ENCODE assay signal across 29 mouse cellular contexts in the genomic region with DNA sequence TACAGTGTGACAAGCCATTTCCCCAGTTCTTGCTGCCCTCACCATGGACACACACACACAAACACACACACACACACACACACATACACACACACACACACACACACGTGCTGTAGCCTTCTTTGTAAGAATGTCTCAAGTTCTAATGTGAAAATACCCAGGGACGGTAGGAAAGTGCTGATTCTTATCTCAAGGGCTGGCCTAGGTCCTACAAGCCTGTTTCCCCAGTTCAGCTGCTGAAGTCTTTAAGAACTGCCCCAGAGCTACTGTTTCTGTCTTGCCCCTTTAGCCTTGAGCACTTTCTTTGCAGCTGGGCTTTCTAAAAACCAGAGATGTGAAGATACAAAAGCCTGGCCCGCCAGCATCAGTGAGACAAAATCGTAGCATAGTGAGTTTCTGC.
A peak's percentile ranks its signal among the peaks of the same experiment; 100 is the strongest.
DNase-seq lines count a peak whose midpoint lies in the region; ATAC-seq and TF ChIP-seq lines count a peak whose summit lies in the region.
"Had no signal": no experiment of that assay in that cellular context is flagged by ENCODE, and none has a peak within 500 bp of the region (broad histone marks: within the 10 kb centered on the region; RNA-seq: fewer than 3 reads in every experiment).

No protein-coding gene starts in this region.

- no peaks in the 10 kb centered on the region for H3K4me1 ChIP-seq in lung, postnatal 0 days (ENCODE audit: insufficient read depth, low read depth, low read length)
- H3K4me1 ChIP-seq: embryonic facial prominence, embryonic 10.5 days; embryonic facial prominence, embryonic 15.5 days; forebrain, embryonic 13.5 days; heart, embryonic 10.5 days; heart, embryonic 15.5 days; hindbrain, embryonic 12.5 days; intestine, embryonic 15.5 days; liver, embryonic 15.5 days; midbrain, embryonic 10.5 days; midbrain, embryonic 15.5 days; neural tube, embryonic 15.5 days had no signal

- H3K27ac ChIP-seq in lung, postnatal 0 days (ENCODE audit: low read length), result no peak overlapping the region
- H3K27ac ChIP-seq: embryonic facial prominence, embryonic 10.5 days; embryonic facial prominence, embryonic 15.5 days; forebrain, embryonic 13.5 days; heart, embryonic 10.5 days; heart, embryonic 15.5 days; hindbrain, embryonic 12.5 days; hindbrain, postnatal 0 days; intestine, embryonic 15.5 days; kidney, postnatal 0 days; layer of hippocampus, adult 2 months; limb, embryonic 15.5 days; liver, embryonic 15.5 days; midbrain, embryonic 10.5 days; midbrain, embryonic 15.5 days; neural tube, embryonic 15.5 days had no signal

- TF ChIP-seq EP300 in lung, postnatal 0 days (IDR thresholded peaks at IDR 0.05), result no peak

- H3K4me2 ChIP-seq in lung, postnatal 0 days (replicated peaks; ENCODE audit: low read depth, low read length), result no peak overlapping the region
- H3K4me2 ChIP-seq: embryonic facial prominence, embryonic 15.5 days; forebrain, embryonic 13.5 days; heart, embryonic 15.5 days; hindbrain, embryonic 12.5 days; intestine, embryonic 15.5 days; limb, embryonic 15.5 days; liver, embryonic 15.5 days; lung, embryonic 14.5 days; midbrain, embryonic 15.5 days; neural tube, embryonic 15.5 days had no signal

- H3K9ac ChIP-seq in lung, postnatal 0 days (replicated peaks; ENCODE audit: low read depth), result no peak overlapping the region
- H3K9ac ChIP-seq: embryonic facial prominence, embryonic 15.5 days; forebrain, embryonic 13.5 days; heart, embryonic 15.5 days; hindbrain, embryonic 12.5 days; intestine, embryonic 15.5 days; limb, embryonic 15.5 days; liver, embryonic 15.5 days; lung, embryonic 14.5 days; midbrain, embryonic 15.5 days; neural tube, embryonic 15.5 days had no signal

- no peaks in the 10 kb centered on the region for H3K27me3 ChIP-seq in lung, postnatal 0 days (replicated peaks; ENCODE audit: insufficient read depth, low read length)
- H3K27me3 ChIP-seq: embryonic facial prominence, embryonic 15.5 days; forebrain, embryonic 13.5 days; heart, embryonic 15.5 days; hindbrain, embryonic 12.5 days; intestine, embryonic 15.5 days; limb, embryonic 15.5 days; liver, embryonic 15.5 days; midbrain, embryonic 15.5 days; neural tube, embryonic 15.5 days; Patski had no signal

- no peaks in the 10 kb centered on the region for H3K36me3 ChIP-seq in lung, postnatal 0 days (ENCODE audit: insufficient read depth, low read length)
- H3K36me3 ChIP-seq: embryonic facial prominence, embryonic 10.5 days; embryonic facial prominence, embryonic 15.5 days; heart, embryonic 10.5 days; heart, embryonic 15.5 days; hindbrain, embryonic 12.5 days; intestine, embryonic 15.5 days; limb, embryonic 15.5 days; liver, embryonic 15.5 days; midbrain, embryonic 10.5 days; midbrain, embryonic 15.5 days; neural tube, embryonic 15.5 days had no signal

- no peaks in the 10 kb centered on the region for H3K9me3 ChIP-seq in lung, postnatal 0 days (ENCODE audit: low read length)
- H3K9me3 ChIP-seq: embryonic facial prominence, embryonic 10.5 days; embryonic facial prominence, embryonic 15.5 days; forebrain, embryonic 13.5 days; heart, embryonic 10.5 days; heart, embryonic 15.5 days; hindbrain, embryonic 12.5 days; intestine, embryonic 15.5 days; limb, embryonic 15.5 days; liver, embryonic 15.5 days; midbrain, embryonic 10.5 days; midbrain, embryonic 15.5 days; neural tube, embryonic 15.5 days had no signal

- 46% methylated on average over 4 of the region's 4 CpGs for WGBS in lung, postnatal 0 days

- peak; percentile 46 for ATAC-seq in lung, postnatal 0 days
- ATAC-seq: forebrain, embryonic 13.5 days; hindbrain, postnatal 0 days; intestine, embryonic 15.5 days; midbrain, embryonic 15.5 days; Patski had no signal

- peak; percentile 7 for DNase-seq in adrenal gland, adult 2 months
- DNase-seq in adrenal gland, postnatal 36 days, result no peak
- DNase-seq in kidney, postnatal 25 days, result peak; percentile 7 to 36
- no peak for DNase-seq in kidney, postnatal 14 days
- peak; percentile 39 for DNase-seq in lung, postnatal 0 days (ENCODE audit: low spot score)
- no peak for DNase-seq in lung, postnatal 4 days
- DNase-seq in adipocyte (ENCODE audit: low spot score), result peak; percentile 59
- no peak for DNase-seq in embryo, embryonic 11 days
- DNase-seq: gastrocnemius, postnatal 14 days; lung, embryonic 14.5 days; right cerebral cortex, adult 18-20 months; spleen, adult 18-20 months; thymus, postnatal 14 days had no signal

- H3K4me3 ChIP-seq in lung, postnatal 0 days (ENCODE audit: low read depth, low read length), result no peak overlapping the region
- H3K4me3 ChIP-seq: embryonic facial prominence, embryonic 10.5 days; embryonic facial prominence, embryonic 15.5 days; forebrain, embryonic 13.5 days; heart, embryonic 10.5 days; heart, embryonic 15.5 days; hindbrain, embryonic 12.5 days; intestine, embryonic 15.5 days; layer of hippocampus, adult 2 months; limb, embryonic 15.5 days; liver, embryonic 15.5 days; midbrain, embryonic 10.5 days; midbrain, embryonic 15.5 days; neural tube, embryonic 15.5 days had no signal

- no peak for TF ChIP-seq CTCF in lung, postnatal 0 days (IDR thresholded peaks at IDR 0.05)

Comparison
In these comparisons a context has a peak if more than half of its experiments do, and no peak if none do; other contexts are left out.
1. DNase-seq: peak in adrenal gland, adult 2 months (single experiment), kidney, postnatal 25 days (2 of 2), lung, postnatal 0 days (single experiment) and adipocyte (single experiment); none in adrenal gland, postnatal 36 days (0 of 2), kidney, postnatal 14 days (single experiment), lung, postnatal 4 days (0 of 2) and embryo, embryonic 11 days (single experiment).